Mouse (Mus musculus) ES-E14 (cell line): ENCODE results near the gene Mfap4.

Experiments
- HCFC1 ChIP-seq: IDR thresholded peaks from 2 replicates; pipeline ENCODE4 v1.6.1; 2012; ENCODE audit warnings: low read length, inconsistent platforms, borderline replicate concordance; ENCODE audit not compliant: insufficient read depth
- ZC3H11A ChIP-seq: IDR thresholded peaks from 2 replicates; pipeline ENCODE4 v1.6.1; 2012; ENCODE audit warnings: low read depth, mild to moderate bottlenecking, inconsistent platforms, low read length, borderline replicate concordance

- TF ChIP-seq HCFC1 (no peak), ZC3H11A (no peak)
Observed at GRCm38 (mm10) chr11:61484613-61485540, at the start of gene Mfap4.
